Mouse (Mus musculus): ENCODE data around the gene Vwa5b2.

- no peak for TF ChIP-seq POLR2A (IDR thresholded peaks at IDR 0.05; ENCODE audit: control insufficient read depth, extremely low read depth, insufficient read depth, low read length, poor library complexity)
- TF ChIP-seq CTCF (IDR thresholded peaks at IDR 0.05; ENCODE audit: borderline replicate concordance, control insufficient read depth, extremely low read depth, insufficient read depth, low read length, poor library complexity): no peak
Observed at GRCm38 (mm10) chr16:20545696-20546095, 43.6 kb upstream of the Vwa5b2 start.

All from thymus, adult 2 months (tissue).